Mouse (Mus musculus) heart, embryonic 14.5 days (tissue): ENCODE data around the gene Csnk1e. TPM values are rescaled to one million over a fixed set of nuclear protein-coding genes. Genes with fewer than 3 reads are reported as not detected.

ENCODE experiments used
- ATAC-seq: fragments of 200-750 bp; cut with Nextera tagmentation; 2 replicates; pipeline ENCODE4 v1.8.0; 2017; ENCODE audit warnings: low read depth, moderate TSS enrichment; ENCODE audit not compliant: insufficient number of reproducible peaks, insufficient read depth, low FRiP score
- H3K27ac ChIP-seq, 2 experiments: fragments of 200-500 bp in 1 of 2; fragments of 300-500 bp in 1 of 2; sonication (generic) in 1 of 2; replicated peaks in 1 of 2; 2 replicates each; pipeline ENCODE4 v1.5.1; 2012 to 2014; ENCODE audit warnings: low read depth in 2 of 2, low read length in 2 of 2, control low read depth in 1 of 2, mild to moderate bottlenecking in 1 of 2, mixed read lengths in 1 of 2; ENCODE audit not compliant: control insufficient read depth in 1 of 2, insufficient read depth in 1 of 2
- H3K27me3 ChIP-seq: fragments of 300-500 bp; sonication (generic); 2 replicates; pipeline ENCODE4 v1.6.1; 2014; ENCODE audit warnings: mild to moderate bottlenecking, low read length, control low read depth; ENCODE audit not compliant: control insufficient read depth, insufficient read depth
- H3K36me3 ChIP-seq: fragments of 300-500 bp; sonication (generic); 2 replicates; pipeline ENCODE4 v1.6.1; 2014; ENCODE audit warnings: mild to moderate bottlenecking, control low read depth, low read length, mixed read lengths; ENCODE audit not compliant: control insufficient read depth, insufficient read depth
- H3K4me1 ChIP-seq, 2 experiments: fragments of 200-500 bp in 1 of 2; fragments of 300-500 bp in 1 of 2; sonication (generic) in 1 of 2; 2 replicates each; pipeline ENCODE4 v1.6.1; 2012 to 2014; ENCODE audit warnings: low read length in 2 of 2, control low read depth in 1 of 2, mixed read lengths in 1 of 2; ENCODE audit not compliant: control insufficient read depth in 2 of 2, insufficient read depth in 2 of 2
- H3K4me2 ChIP-seq: fragments of 300-500 bp; sonication (generic); 2 replicates; pipeline ENCODE4 v1.6.1; 2014; ENCODE audit warnings: mild to moderate bottlenecking, low read length
- H3K4me3 ChIP-seq, 2 experiments: fragments of 200-500 bp in 1 of 2; fragments of 300-500 bp in 1 of 2; sonication (generic) in 1 of 2; 2 replicates each; pipeline ENCODE4 v1.5.1; 2012 to 2014; ENCODE audit warnings: low read length in 2 of 2, mild to moderate bottlenecking in 2 of 2, control low read depth in 1 of 2, low read depth in 1 of 2, moderate library complexity in 1 of 2; ENCODE audit not compliant: control insufficient read depth in 1 of 2, insufficient read depth in 1 of 2
- H3K9ac ChIP-seq: fragments of 300-500 bp; sonication (generic); 2 replicates; pipeline ENCODE4 v1.6.1; 2014; ENCODE audit warnings: mild to moderate bottlenecking, low read length
- H3K9me3 ChIP-seq: fragments of 300-500 bp; sonication (generic); 2 replicates; pipeline ENCODE4 v1.6.1; 2016; ENCODE audit warnings: low read length, control low read depth; ENCODE audit not compliant: control insufficient read depth
- WGBS: fragments of 180-500 bp; shearing (Covaris S2); extraction: QIAGEN DNeasy Blood & Tissue Kit; methylation state at CpG from one replicate; pipeline ENCODE4 v1.1.7; 2014; 5-methylcytosine and 5-hydroxymethylcytosine counted together
- polyA plus RNA-seq: library from polyadenylated mRNA; unstranded; fragments of >200 nt; fragmentation: Nextera tagmentation; extraction: Ambion mirVana; gene quantifications from 2 replicates; pipeline ENCODE4 v1.2.1, GENCODE M21; 2014

The Csnk1e gene
- polyA plus RNA-seq, 1 experiment from 2014 or later, result 95.1 TPM

- H3K4me2 ChIP-seq, result no peak overlapping the region
Observed at GRCm38 (mm10) chr15:79442961-79443518, 12.3 kb downstream of the Csnk1e start.

GRCm38 (mm10) chr15:79442257-79442611 lies 13.1 kb downstream of the Csnk1e start:
- H3K4me1 ChIP-seq, result peaks cover 45 to 47% of the 10 kb centered on the region in 2 experiments
- 6% methylated on average over 6 of the region's 6 CpGs for WGBS
- H3K27me3 ChIP-seq, result no peaks in the 10 kb centered on the region
- peak overlapping the region; percentile 84 for H3K4me2 ChIP-seq
- H3K9ac ChIP-seq, result peak overlapping the region; percentile 99
- ATAC-seq, result no peak
- H3K36me3 ChIP-seq, result peaks cover 16% of the 10 kb centered on the region
- H3K4me3 ChIP-seq, result peak overlapping the region; percentile 92 to 93
- no peaks in the 10 kb centered on the region for H3K9me3 ChIP-seq
- H3K27ac ChIP-seq, result peak overlapping the region; percentile 86 to 97

More at GRCm38 (mm10) chr15:79442961-79443518, 12.3 kb downstream of the Csnk1e start:
- Histone ChIP-seq H3K9me3 (no peaks in the 10 kb centered on the region), H3K9ac (no peak overlapping the region), H3K27me3 (no peaks in the 10 kb centered on the region), H3K4me3 (no peak overlapping the region), H3K27ac (no peak overlapping the region), H3K4me1 (peaks cover 37 to 39% of the 10 kb centered on the region in 2 experiments), H3K36me3 (peaks cover 8% of the 10 kb centered on the region)
- WGBS, result 79% methylated on average over 9 of the region's 9 CpGs
- ATAC-seq, result no peak

GRCm38 (mm10) chr15:79441331-79442256 lies 13.8 kb downstream of the Csnk1e start:
- Histone ChIP-seq H3K27me3 (no peaks in the 10 kb centered on the region), H3K9me3 (no peaks in the 10 kb centered on the region), H3K36me3 (peaks cover 22% of the 10 kb centered on the region), H3K4me1 (peaks cover 52 to 53% of the 10 kb centered on the region in 2 experiments), H3K4me3 (peak overlapping the region; percentile 92 to 93), H3K27ac (peak overlapping the region; percentile 93 to 97), H3K4me2 (peak overlapping the region; percentile 84), H3K9ac (peak overlapping the region; percentile 99)
- peak; percentile 55; the same call in 1 of the 2 replicates for ATAC-seq
- whole genome bisulfite sequencing, result 1% methylated on average over 88 of the region's 107 CpGs

- peaks cover 60% of the 10 kb centered on the region in 2 experiments for H3K4me1 ChIP-seq
Observed at GRCm38 (mm10) chr15:79440651-79441330, 14.6 kb downstream of the Csnk1e start.

GRCm38 (mm10) chr15:79440223-79440622 lies 15.1 kb downstream of the Csnk1e start:
- Histone ChIP-seq H3K27ac (peak overlapping the region in 1 of 2 experiments; percentile 97; a peak in 2 of 4 replicates), H3K36me3 (peaks cover 34% of the 10 kb centered on the region), H3K4me3 (peak overlapping the region; percentile 92 to 93), H3K4me2 (peak overlapping the region; percentile 84), H3K9me3 (no peaks in the 10 kb centered on the region), H3K27me3 (no peaks in the 10 kb centered on the region), H3K4me1 (peaks cover 65 to 66% of the 10 kb centered on the region in 2 experiments), H3K9ac (peak overlapping the region; percentile 99)
- ATAC-seq, result no peak
- WGBS, result 65% methylated on average over 4 of the region's 4 CpGs

More at GRCm38 (mm10) chr15:79440651-79441330, 14.6 kb downstream of the Csnk1e start:
- Histone ChIP-seq H3K4me3 (peak overlapping the region; percentile 92 to 93), H3K27ac (peak overlapping the region; percentile 93 to 97), H3K36me3 (peaks cover 28% of the 10 kb centered on the region), H3K4me2 (peak overlapping the region; percentile 84), H3K27me3 (no peaks in the 10 kb centered on the region), H3K9me3 (no peaks in the 10 kb centered on the region), H3K9ac (peak overlapping the region; percentile 99)
- no peak for ATAC-seq
- WGBS, result 24% methylated on average over 11 of the region's 11 CpGs

GRCm38 (mm10) chr15:79439386-79439785 lies 16.0 kb downstream of the Csnk1e start:
- H3K9ac ChIP-seq, result peak overlapping the region; percentile 58
- WGBS, result 66% methylated on average over 4 of the region's 4 CpGs
- H3K4me3 ChIP-seq, result no peak overlapping the region

GRCm38 (mm10) chr15:79438816-79439215 lies 16.6 kb downstream of the Csnk1e start:
- Histone ChIP-seq H3K36me3 (peaks cover 47% of the 10 kb centered on the region), H3K9ac (peak overlapping the region; percentile 58), H3K4me2 (peak overlapping the region; percentile 34), H3K27ac (peak overlapping the region; percentile 39 to 73), H3K27me3 (no peaks in the 10 kb centered on the region), H3K4me1 (peaks cover 70 to 79% of the 10 kb centered on the region in 2 experiments), H3K9me3 (peaks cover 3% of the 10 kb centered on the region; the same call in 1 of the 2 replicates), H3K4me3 (peak overlapping the region in 1 of 2 experiments; percentile 6; a peak in 1 of 4 replicates)
- no peak for ATAC-seq
- 61% methylated on average over 8 of the region's 8 CpGs for WGBS

More at GRCm38 (mm10) chr15:79439386-79439785, 16.0 kb downstream of the Csnk1e start:
- H3K36me3 ChIP-seq, result peaks cover 42% of the 10 kb centered on the region
- no peak for ATAC-seq
- H3K4me2 ChIP-seq, result peak overlapping the region; percentile 84
- no peaks in the 10 kb centered on the region for H3K9me3 ChIP-seq
- no peaks in the 10 kb centered on the region for H3K27me3 ChIP-seq
- peak overlapping the region in 1 of 2 experiments; percentile 73; a peak in 1 of 4 replicates for H3K27ac ChIP-seq
- H3K4me1 ChIP-seq, result peaks cover 70 to 74% of the 10 kb centered on the region in 2 experiments
